Mouse (Mus musculus): Measurements from ENCODE around the gene Rab26.

The Rab26 gene

GRCm38 (mm10) chr17:24507806-24508460 is 26.1 kb downstream of the Rab26 start:
- no peak for DNase-seq (ENCODE audit: low spot score in 2 of 2)

- no peak for DNase-seq (ENCODE audit: low spot score in 2 of 2)
Observed at GRCm38 (mm10) chr17:24507129-24507664, 26.8 kb downstream of the Rab26 start.

GRCm38 (mm10) chr17:24506332-24507070 is 27.5 kb downstream of the Rab26 start:
- DNase-seq (ENCODE audit: low spot score in 2 of 2), result no peak

GRCm38 (mm10) chr17:24505286-24505955 is 28.6 kb downstream of the Rab26 start:
- DNase-seq (ENCODE audit: low spot score in 2 of 2), result no peak

GRCm38 (mm10) chr17:24504085-24504484 is 29.9 kb downstream of the Rab26 start:
- no peak for DNase-seq (ENCODE audit: low spot score in 2 of 2)

- DNase-seq (ENCODE audit: low spot score in 2 of 2), result no peak
Observed at GRCm38 (mm10) chr17:24502208-24502607, 31.8 kb downstream of the Rab26 start.

- DNase-seq (ENCODE audit: low spot score in 2 of 2), result no peak
Observed at GRCm38 (mm10) chr17:24496026-24496425, 38.0 kb downstream of the Rab26 start.

GRCm38 (mm10) chr17:24495443-24495842 is 38.6 kb downstream of the Rab26 start:
- DNase-seq (ENCODE audit: low spot score in 2 of 2), result no peak

GRCm38 (mm10) chr17:24494627-24495335 is 39.2 kb downstream of the Rab26 start:
- DNase-seq (ENCODE audit: low spot score in 2 of 2), result no peak

- no peak for DNase-seq (ENCODE audit: low spot score in 2 of 2)
Observed at GRCm38 (mm10) chr17:24490399-24490798, 43.6 kb downstream of the Rab26 start.

GRCm38 (mm10) chr17:24489265-24490030 is 44.6 kb downstream of the Rab26 start:
- DNase-seq (ENCODE audit: low spot score in 2 of 2), result no peak

GRCm38 (mm10) chr17:24488662-24489264 is 45.2 kb downstream of the Rab26 start:
- DNase-seq (ENCODE audit: low spot score in 2 of 2), result no peak

- no peak for DNase-seq (ENCODE audit: low spot score in 2 of 2)
Observed at GRCm38 (mm10) chr17:24488186-24488661, 45.8 kb downstream of the Rab26 start, which contains the start of gene Caskin1. TSS of gene Caskin1 (plus strand) at chr17:24488601.

- no peak for DNase-seq (ENCODE audit: low spot score in 2 of 2)
Observed at GRCm38 (mm10) chr17:24485090-24485860, 48.7 kb downstream of the Rab26 start.

GRCm38 (mm10) chr17:24483495-24483894 is 50.5 kb downstream of the Rab26 start:
- no peak for DNase-seq (ENCODE audit: low spot score in 2 of 2)

- DNase-seq (ENCODE audit: low spot score in 2 of 2), result no peak
Observed at GRCm38 (mm10) chr17:24481027-24481815, 52.8 kb downstream of the Rab26 start.

GRCm38 (mm10) chr17:24480201-24480826 is 53.7 kb downstream of the Rab26 start:
- no peak for DNase-seq (ENCODE audit: low spot score in 2 of 2)

GRCm38 (mm10) chr17:24479431-24479830 is 54.6 kb downstream of the Rab26 start:
- no peak for DNase-seq (ENCODE audit: low spot score in 2 of 2)
